Mouse (Mus musculus) T-helper 2 cell (primary cell): ENCODE measurements around the gene Cercam.

Source experiments
- in situ Hi-C: fragments of 300-600 bp; cut with MboI, MseI; formaldehyde crosslinking; loops from one replicate; pipeline ENCODE4 v1.15.1; 2025; ENCODE audit warnings: high pct_unique_total_duplicates

Cercam gene

GRCm38 (mm10) chr2:29868949-29869645, at the start of gene Cercam:
Gene Cercam (plus strand): TSS chr2:29869164.
- in situ Hi-C loops: no loop called here

GRCm38 (mm10) chr2:29819363-29819762, 49.6 kb upstream of the Cercam start:
- in situ Hi-C loops: loop anchor here (5.0 kb wide), 1 partner anchor 43 kb away; no protein-coding TSS in a partner anchor

GRCm38 (mm10) chr2:29820025-29820817, 48.7 kb upstream of the Cercam start, which contains the start of gene Urm1:
Gene Urm1 (plus strand): TSS chr2:29820075.
- in situ Hi-C loops: no loop called here

- in situ Hi-C loops: no loop called here
Observed at GRCm38 (mm10) chr2:29826318-29826925, 42.5 kb upstream of the Cercam start.

- in situ Hi-C loops: no loop called here
Observed at GRCm38 (mm10) chr2:29826926-29827708, 41.8 kb upstream of the Cercam start.

- in situ Hi-C loops: no loop called here
Observed at GRCm38 (mm10) chr2:29827709-29828024, 41.3 kb upstream of the Cercam start.

GRCm38 (mm10) chr2:29831106-29831505, 37.9 kb upstream of the Cercam start:
- in situ Hi-C loops: no loop called here

GRCm38 (mm10) chr2:29833796-29834195, 35.2 kb upstream of the Cercam start:
- in situ Hi-C loops: no loop called here

- in situ Hi-C loops: no loop called here
Observed at GRCm38 (mm10) chr2:29835391-29835899, 33.5 kb upstream of the Cercam start.

GRCm38 (mm10) chr2:29839460-29839859, 29.5 kb upstream of the Cercam start:
- in situ Hi-C loops: no loop called here

GRCm38 (mm10) chr2:29843231-29844105, 25.5 kb upstream of the Cercam start:
- in situ Hi-C loops: no loop called here

- in situ Hi-C loops: no loop called here
Observed at GRCm38 (mm10) chr2:29844115-29844514, 24.8 kb upstream of the Cercam start.

GRCm38 (mm10) chr2:29844661-29845060, 24.3 kb upstream of the Cercam start:
- in situ Hi-C loops: no loop called here

GRCm38 (mm10) chr2:29845636-29846035, 23.3 kb upstream of the Cercam start:
- in situ Hi-C loops: no loop called here

- in situ Hi-C loops: no loop called here
Observed at GRCm38 (mm10) chr2:29846061-29846853, 22.7 kb upstream of the Cercam start.

- in situ Hi-C loops: no loop called here
Observed at GRCm38 (mm10) chr2:29846911-29847310, 22.1 kb upstream of the Cercam start.

GRCm38 (mm10) chr2:29849041-29849440, 19.9 kb upstream of the Cercam start:
- in situ Hi-C loops: no loop called here

- in situ Hi-C loops: no loop called here
Observed at GRCm38 (mm10) chr2:29849841-29850480, 19.0 kb upstream of the Cercam start.

- in situ Hi-C loops: no loop called here
Observed at GRCm38 (mm10) chr2:29852957-29853485, 15.9 kb upstream of the Cercam start.
